Mouse (Mus musculus): ENCODE data around the gene Tldc1. TPM values are rescaled to one million over a fixed set of nuclear protein-coding genes. Genes with fewer than 3 reads are reported as not detected.

Tldc1 gene
- polyA plus RNA-seq, 1 experiment from 2014 or later, result 10.3 TPM

GRCm38 (mm10) chr8:119795651-119796050, 17.4 kb upstream of the Tldc1 start:
- Histone ChIP-seq H3K4me1 (ENCODE audit: control insufficient read depth, insufficient read depth, low read length) (peaks cover 17% of the 10 kb centered on the region), H3K36me3 (ENCODE audit: control insufficient read depth, insufficient read depth, low read length) (no peaks in the 10 kb centered on the region), H3K4me3 (ENCODE audit: low read depth, low read length) (no peak overlapping the region), H3K27me3 (ENCODE audit: control insufficient read depth, insufficient read depth, low read length) (no peaks in the 10 kb centered on the region), H3K9ac (ENCODE audit: low read length) (no peak overlapping the region), H3K9me3 (ENCODE audit: control insufficient read depth, low read length) (no peaks in the 10 kb centered on the region), H3K27ac (ENCODE audit: low read depth, low read length) (no peak overlapping the region), H3K4me2 (ENCODE audit: low read depth) (no peak overlapping the region)
- DNase-seq (ENCODE audit: low spot score), result no peak
- no peak for ATAC-seq (ENCODE audit: insufficient read depth, low FRiP score, low TSS enrichment)
- WGBS, result 88% methylated on average over 3 of the region's 3 CpGs

DNA sequence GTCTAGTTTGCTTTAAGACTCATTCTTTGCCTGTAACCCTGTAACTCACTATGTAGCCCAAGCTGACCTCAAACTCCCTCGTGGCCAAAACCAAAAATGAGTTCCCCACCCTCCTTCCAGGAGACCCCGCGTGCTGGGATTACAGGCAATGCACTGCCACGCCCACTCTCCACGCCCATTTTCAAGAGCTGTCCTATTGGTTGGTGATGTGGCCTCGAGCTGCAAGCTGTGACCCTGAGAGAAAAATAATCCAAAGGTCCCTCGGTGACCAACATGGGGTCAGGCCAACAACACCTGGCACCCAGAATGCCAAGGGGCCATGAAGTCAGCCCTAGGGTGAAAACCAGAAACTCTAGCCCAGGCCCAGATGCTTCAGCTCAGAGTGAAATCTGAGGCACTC, 16.5 kb upstream of the Tldc1 start:
- Histone ChIP-seq H3K27me3 (ENCODE audit: control insufficient read depth, insufficient read depth, low read length) (no peaks in the 10 kb centered on the region), H3K36me3 (ENCODE audit: control insufficient read depth, insufficient read depth, low read length) (no peaks in the 10 kb centered on the region), H3K4me3 (ENCODE audit: low read depth, low read length) (no peak overlapping the region), H3K27ac (ENCODE audit: low read depth, low read length) (no peak overlapping the region), H3K4me1 (ENCODE audit: control insufficient read depth, insufficient read depth, low read length) (peaks cover 21% of the 10 kb centered on the region), H3K9ac (ENCODE audit: low read length) (no peak overlapping the region), H3K9me3 (ENCODE audit: control insufficient read depth, low read length) (no peaks in the 10 kb centered on the region), H3K4me2 (ENCODE audit: low read depth) (no peak overlapping the region)
- DNase-seq (ENCODE audit: low spot score), result no peak
- 36% methylated on average over 7 of the region's 7 CpGs for WGBS
- ATAC-seq (ENCODE audit: insufficient read depth, low FRiP score, low TSS enrichment), result no peak

DNA sequence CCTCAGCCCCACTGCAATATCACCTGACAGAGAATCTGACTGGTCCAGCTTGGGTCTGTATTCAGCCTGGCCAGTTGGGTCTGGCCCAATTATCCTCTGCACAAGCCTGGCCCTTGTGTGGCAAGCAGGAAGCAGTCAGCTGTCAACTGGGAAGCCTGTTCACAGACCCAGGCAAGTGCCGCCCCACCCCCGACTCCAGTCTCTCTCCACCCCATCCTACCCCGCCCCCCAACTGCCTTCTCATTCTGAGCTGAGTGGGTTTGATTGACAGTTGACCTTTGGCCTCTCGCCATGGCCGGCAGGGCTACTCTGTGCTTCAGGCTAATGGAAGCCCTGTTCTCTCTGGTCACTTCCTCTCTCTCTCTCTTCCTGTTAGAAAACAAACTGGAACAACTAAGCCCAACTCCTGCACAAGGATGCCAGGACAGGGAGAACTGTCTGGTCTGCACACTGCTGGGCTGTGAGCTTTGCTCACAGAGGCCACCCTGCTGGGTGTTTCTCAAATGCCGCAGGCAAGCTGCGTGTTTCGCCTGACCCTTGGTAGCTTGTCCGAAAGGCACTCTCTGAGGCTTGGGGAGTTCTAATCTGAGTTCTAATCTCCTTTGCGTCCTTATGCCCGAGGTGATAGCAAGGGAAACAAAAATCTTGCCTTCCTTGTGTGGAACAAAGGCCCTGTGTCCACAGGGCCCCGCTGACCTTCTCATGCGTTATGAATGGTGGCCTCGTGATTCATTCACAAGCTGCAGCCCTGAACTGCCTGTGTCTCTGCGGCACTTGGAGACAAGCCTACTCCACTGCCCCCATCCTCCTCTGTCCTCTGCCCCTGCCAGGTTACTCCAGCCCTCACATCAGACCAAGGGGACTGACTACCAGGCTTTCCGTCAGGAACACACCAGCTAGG, 13.8 kb upstream of the Tldc1 start:
- Histone ChIP-seq H3K9me3 (ENCODE audit: control insufficient read depth, low read length) (no peaks in the 10 kb centered on the region), H3K9ac (ENCODE audit: low read length) (peak overlapping the region; percentile 31), H3K4me1 (ENCODE audit: control insufficient read depth, insufficient read depth, low read length) (peaks cover 23% of the 10 kb centered on the region), H3K4me3 (ENCODE audit: low read depth, low read length) (no peak overlapping the region), H3K27me3 (ENCODE audit: control insufficient read depth, insufficient read depth, low read length) (no peaks in the 10 kb centered on the region), H3K36me3 (ENCODE audit: control insufficient read depth, insufficient read depth, low read length) (no peaks in the 10 kb centered on the region), H3K27ac (ENCODE audit: low read depth, low read length) (peak overlapping the region; percentile 84), H3K4me2 (ENCODE audit: low read depth) (peak overlapping the region; percentile 3; the same call in 1 of the 2 replicates)
- peak; percentile 69 for DNase-seq (ENCODE audit: low spot score)
- ATAC-seq (ENCODE audit: insufficient read depth, low FRiP score, low TSS enrichment), result peak; percentile 46
- WGBS, result 14% methylated on average over 16 of the region's 16 CpGs

DNA sequence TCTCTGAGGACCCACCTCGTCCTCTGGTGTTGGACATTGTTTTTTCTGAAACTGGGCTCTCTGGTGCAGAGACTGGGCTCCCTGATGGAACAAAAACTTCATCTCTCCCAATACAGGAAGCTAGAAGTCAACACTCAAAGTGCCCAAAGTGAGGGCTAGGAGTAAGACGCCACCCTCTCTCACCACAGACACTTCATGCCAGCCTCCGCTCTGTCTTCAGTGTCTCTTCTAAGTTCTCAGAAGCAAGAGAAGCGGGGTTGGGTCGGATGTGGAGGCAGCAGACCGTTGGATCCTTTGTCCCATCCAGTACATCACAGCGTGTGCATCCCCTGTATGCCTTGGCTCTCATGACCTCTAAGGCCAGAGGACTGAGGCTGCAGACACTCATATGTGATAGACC, 11.4 kb upstream of the Tldc1 start:
- no peaks in the 10 kb centered on the region for H3K36me3 ChIP-seq (ENCODE audit: control insufficient read depth, insufficient read depth, low read length)
- no peak overlapping the region for H3K27ac ChIP-seq (ENCODE audit: low read depth, low read length)
- no peak overlapping the region for H3K9ac ChIP-seq (ENCODE audit: low read length)
- no peak overlapping the region for H3K4me2 ChIP-seq (ENCODE audit: low read depth)
- no peak overlapping the region for H3K4me3 ChIP-seq (ENCODE audit: low read depth, low read length)
- DNase-seq (ENCODE audit: low spot score) (no peak), ATAC-seq (ENCODE audit: insufficient read depth, low FRiP score, low TSS enrichment) (no peak)
- peaks cover 27% of the 10 kb centered on the region for H3K4me1 ChIP-seq (ENCODE audit: control insufficient read depth, insufficient read depth, low read length)
- H3K27me3 ChIP-seq (ENCODE audit: control insufficient read depth, insufficient read depth, low read length), result no peaks in the 10 kb centered on the region
- WGBS, result 86% methylated on average over 7 of the region's 7 CpGs
- no peaks in the 10 kb centered on the region for H3K9me3 ChIP-seq (ENCODE audit: control insufficient read depth, low read length)

GRCm38 (mm10) chr8:119788607-119789381, 10.6 kb upstream of the Tldc1 start:
- no peak overlapping the region for H3K27ac ChIP-seq (ENCODE audit: low read depth, low read length)
- no peaks in the 10 kb centered on the region for H3K9me3 ChIP-seq (ENCODE audit: control insufficient read depth, low read length)
- peaks cover 27% of the 10 kb centered on the region for H3K4me1 ChIP-seq (ENCODE audit: control insufficient read depth, insufficient read depth, low read length)
- no peak for ATAC-seq (ENCODE audit: insufficient read depth, low FRiP score, low TSS enrichment)
- 66% methylated on average over 9 of the region's 9 CpGs for WGBS
- no peaks in the 10 kb centered on the region for H3K27me3 ChIP-seq (ENCODE audit: control insufficient read depth, insufficient read depth, low read length)
- H3K4me3 ChIP-seq (ENCODE audit: low read depth, low read length), result no peak overlapping the region
- no peak overlapping the region for H3K9ac ChIP-seq (ENCODE audit: low read length)
- H3K4me2 ChIP-seq (ENCODE audit: low read depth), result no peak overlapping the region
- no peaks in the 10 kb centered on the region for H3K36me3 ChIP-seq (ENCODE audit: control insufficient read depth, insufficient read depth, low read length)
- DNase-seq (ENCODE audit: low spot score), result no peak

DNA sequence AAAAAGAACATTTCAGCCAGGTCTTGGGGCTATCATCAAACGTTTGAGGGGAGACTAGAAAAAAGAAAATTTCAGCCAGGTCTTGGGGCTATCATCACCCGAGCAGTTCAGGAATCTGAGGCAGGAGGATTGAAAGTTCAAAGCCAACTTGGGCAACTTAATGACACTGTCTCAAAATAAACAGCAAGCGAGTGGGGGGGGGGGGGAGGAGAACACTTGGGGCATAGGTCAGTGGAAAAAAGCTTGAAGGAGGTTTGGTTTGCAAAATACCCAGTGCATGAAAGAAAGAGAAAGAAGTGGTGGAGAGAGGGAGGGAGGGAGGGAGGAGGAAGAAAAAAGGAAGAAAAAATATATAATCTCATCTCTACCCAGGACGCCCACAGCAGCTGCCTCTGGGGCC, 9.1 kb upstream of the Tldc1 start:
- Histone ChIP-seq H3K36me3 (ENCODE audit: control insufficient read depth, insufficient read depth, low read length) (no peaks in the 10 kb centered on the region), H3K4me2 (ENCODE audit: low read depth) (no peak overlapping the region), H3K9ac (ENCODE audit: low read length) (no peak overlapping the region), H3K4me1 (ENCODE audit: control insufficient read depth, insufficient read depth, low read length) (peaks cover 25% of the 10 kb centered on the region), H3K27ac (ENCODE audit: low read depth, low read length) (no peak overlapping the region), H3K27me3 (ENCODE audit: control insufficient read depth, insufficient read depth, low read length) (no peaks in the 10 kb centered on the region), H3K9me3 (ENCODE audit: control insufficient read depth, low read length) (no peaks in the 10 kb centered on the region), H3K4me3 (ENCODE audit: low read depth, low read length) (no peak overlapping the region)
- no peak for ATAC-seq (ENCODE audit: insufficient read depth, low FRiP score, low TSS enrichment)
- DNase-seq (ENCODE audit: low spot score), result no peak
- WGBS, result 65% methylated on average over 4 of the region's 4 CpGs

GRCm38 (mm10) chr8:119786871-119787270, 8.7 kb upstream of the Tldc1 start:
- Histone ChIP-seq H3K9ac (ENCODE audit: low read length) (no peak overlapping the region), H3K4me2 (ENCODE audit: low read depth) (no peak overlapping the region), H3K36me3 (ENCODE audit: control insufficient read depth, insufficient read depth, low read length) (no peaks in the 10 kb centered on the region), H3K27me3 (ENCODE audit: control insufficient read depth, insufficient read depth, low read length) (no peaks in the 10 kb centered on the region), H3K27ac (ENCODE audit: low read depth, low read length) (no peak overlapping the region), H3K9me3 (ENCODE audit: control insufficient read depth, low read length) (no peaks in the 10 kb centered on the region), H3K4me1 (ENCODE audit: control insufficient read depth, insufficient read depth, low read length) (peaks cover 20% of the 10 kb centered on the region), H3K4me3 (ENCODE audit: low read depth, low read length) (no peak overlapping the region)
- WGBS, result 71% methylated on average over 3 of the region's 3 CpGs
- no peak for DNase-seq (ENCODE audit: low spot score)
- ATAC-seq (ENCODE audit: insufficient read depth, low FRiP score, low TSS enrichment), result no peak

DNA sequence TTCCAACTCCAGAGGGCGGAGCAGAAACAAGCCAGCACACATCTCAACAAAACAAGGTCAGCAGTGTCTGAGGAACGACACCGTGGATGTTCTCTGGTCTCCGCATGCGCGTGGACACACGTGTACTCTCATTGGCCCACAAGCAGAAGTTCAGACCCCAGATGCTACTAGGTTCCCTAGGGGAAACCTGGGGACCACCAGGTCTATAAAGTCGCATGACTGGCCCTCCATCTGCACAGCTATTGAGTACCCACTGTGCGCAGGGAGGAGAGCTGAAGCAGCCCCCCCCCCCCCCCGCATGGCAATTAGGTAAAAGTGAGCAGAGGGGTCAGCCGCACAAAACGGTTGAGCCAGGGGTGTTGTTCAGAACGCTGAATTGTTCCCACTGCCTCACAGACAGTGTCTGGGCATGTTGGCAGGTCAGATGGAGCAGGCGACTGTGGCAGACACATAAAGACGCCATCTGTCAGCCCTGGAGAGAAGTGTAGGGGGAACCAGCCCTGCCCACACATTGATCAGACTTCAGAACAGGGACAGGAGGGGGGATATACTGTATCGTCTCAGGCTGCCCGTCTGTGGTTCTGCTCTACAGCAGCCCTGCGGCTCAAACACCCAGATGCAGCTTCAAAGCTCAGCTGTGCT, 7.7 kb upstream of the Tldc1 start:
- 0 out of 2 replicates have a peak overlapping the region, but pooled peaks have one; percentile 6 for H3K4me2 ChIP-seq (ENCODE audit: low read depth)

More for the DNA sequence above, 7.7 kb upstream of the Tldc1 start:
- 36% methylated on average over 17 of the region's 18 CpGs for WGBS
- Histone ChIP-seq H3K4me1 (ENCODE audit: control insufficient read depth, insufficient read depth, low read length) (peaks cover 10% of the 10 kb centered on the region; the same call in 1 of the 2 replicates), H3K27me3 (ENCODE audit: control insufficient read depth, insufficient read depth, low read length) (no peaks in the 10 kb centered on the region), H3K9ac (ENCODE audit: low read length) (no peak overlapping the region), H3K36me3 (ENCODE audit: control insufficient read depth, insufficient read depth, low read length) (no peaks in the 10 kb centered on the region), H3K4me3 (ENCODE audit: low read depth, low read length) (no peak overlapping the region), H3K9me3 (ENCODE audit: control insufficient read depth, low read length) (no peaks in the 10 kb centered on the region), H3K27ac (ENCODE audit: low read depth, low read length) (peak overlapping the region; percentile 72)
- ATAC-seq (ENCODE audit: insufficient read depth, low FRiP score, low TSS enrichment), result peak; percentile 56
- DNase-seq (ENCODE audit: low spot score), result peak; percentile 42
